Mouse (Mus musculus) heart, postnatal 4 days (tissue): ENCODE data around the gene Zbtb24. TPM values are rescaled to one million over a fixed set of nuclear protein-coding genes. Genes with fewer than 3 reads are reported as not detected.

Source experiments
- DNase-seq: peaks from one replicate; pipeline ENCODE4 v3.0.0; 2021
- total RNA-seq, 2 experiments: library from RNA; stranded (reverse); gene quantifications; 2 replicates each; pipeline ENCODE4 v1.2.3; 2021

The Zbtb24 gene
- total RNA-seq, 2 experiments from 2014 or later, result 10.5 to 12.9 TPM

DNA sequence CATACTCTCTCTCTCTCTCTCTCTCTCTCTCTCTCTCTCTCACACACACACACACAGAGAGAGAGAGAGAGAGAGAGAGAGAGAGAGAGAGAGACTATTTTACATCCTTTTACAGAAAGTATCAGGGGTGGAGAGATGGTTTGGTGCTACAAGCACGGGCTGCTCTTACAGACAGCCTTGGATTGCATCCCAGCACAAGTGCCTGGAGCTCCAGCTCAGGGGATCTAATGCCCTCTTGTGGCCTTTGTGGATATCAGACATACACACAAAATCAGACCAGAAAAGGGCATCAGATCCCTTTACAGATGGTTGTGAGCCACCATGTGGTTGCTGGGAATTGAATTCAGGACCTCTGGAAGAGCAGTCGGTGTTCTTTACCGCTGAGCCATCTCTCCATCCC, 55.3 kb downstream of the Zbtb24 start:
- DNase-seq, result peak; percentile 75

- DNase-seq, result peak; percentile 34
These were observed 59.0 kb downstream of the Zbtb24 start for GRCm38 (mm10) chr10:41509160-41509559.

GRCm38 (mm10) chr10:41514301-41514700, 64.1 kb downstream of the Zbtb24 start:
- DNase-seq, result peak; percentile 12

GRCm38 (mm10) chr10:41514921-41515320, 64.7 kb downstream of the Zbtb24 start:
- no peak for DNase-seq

Other genes starting within 250 kb of the Zbtb24 start
- gene Fig4, start 147.1 kb upstream of the Zbtb24 start, total RNA-seq, result 10 to 100 TPM; 43.6 to 45.9 TPM
- gene Ak9, start 146.4 kb upstream of the Zbtb24 start, total RNA-seq, result under 1 TPM in 1 of 2 experiments, not detected in 1; 0.07 TPM
- gene Mical1, start 25.9 kb downstream of the Zbtb24 start, total RNA-seq, result 10 to 100 TPM; 52.4 to 59.4 TPM
- 10 to 100 TPM; 45.4 to 48.7 TPM for gene Smpd2, start 40.0 kb downstream of the Zbtb24 start, total RNA-seq
- 1 to 10 TPM; 3.8 to 3.9 TPM for gene Ppil6, start 40.1 kb downstream of the Zbtb24 start, total RNA-seq
- gene Cd164, start 69.0 kb downstream of the Zbtb24 start, total RNA-seq, result 100 to 1,000 TPM; 216 to 218 TPM